Comparison of ENCODE assay signal across 9 mouse cellular contexts in the genomic region with DNA sequence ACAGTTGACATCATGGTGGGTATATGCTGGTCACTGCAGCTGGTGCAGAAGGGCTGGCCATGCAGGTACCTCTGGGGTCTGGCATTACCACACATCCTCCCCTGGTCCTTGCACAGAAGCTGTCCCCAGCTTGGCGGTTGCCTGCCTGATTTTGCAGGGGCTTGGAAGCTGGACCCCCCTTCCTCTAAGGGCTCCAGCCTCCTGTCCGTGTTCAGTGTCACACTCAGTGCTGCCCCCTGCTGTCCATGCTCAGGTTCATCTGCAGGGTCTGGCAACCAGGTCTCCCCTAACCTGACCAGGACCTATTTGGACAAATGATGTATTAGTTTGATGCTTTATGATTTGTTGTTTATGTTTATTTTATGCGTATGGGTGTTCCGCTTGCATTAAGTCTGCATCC. TPM values are rescaled to one million over a fixed set of nuclear protein-coding genes. Genes with fewer than 3 reads are reported as not detected.
A peak's percentile ranks its signal among the peaks of the same experiment; 100 is the strongest.
DNase-seq lines count a peak whose midpoint lies in the region; ATAC-seq and TF ChIP-seq lines count a peak whose summit lies in the region.
"Had no signal": no experiment of that assay in that cellular context is flagged by ENCODE, and none has a peak within 500 bp of the region (broad histone marks: within the 10 kb centered on the region; RNA-seq: fewer than 3 reads in every experiment).

No protein-coding gene starts in this region.

- H3K9me3 ChIP-seq in heart, postnatal 0 days (replicated peaks; ENCODE audit: control insufficient read depth, low read length): no peaks in the 10 kb centered on the region
- no peaks in the 10 kb centered on the region for H3K9me3 ChIP-seq in kidney, postnatal 0 days (replicated peaks; ENCODE audit: low read length)
- H3K9me3 ChIP-seq in midbrain, embryonic 11.5 days (ENCODE audit: control insufficient read depth, low read length): no peaks in the 10 kb centered on the region

- no peak overlapping the region for H3K9ac ChIP-seq in heart, postnatal 0 days (replicated peaks; ENCODE audit: low read depth, low read length)
- H3K9ac ChIP-seq in kidney, postnatal 0 days (ENCODE audit: low read depth, low read length): no peak overlapping the region
- H3K9ac ChIP-seq in midbrain, embryonic 11.5 days (ENCODE audit: low read length): no peak overlapping the region

- no peak for DNase-seq in heart, postnatal 0 days (ENCODE audit: low spot score)
- no peak for DNase-seq in heart, adult 9 months (ENCODE audit: low spot score in 2 of 2)
- DNase-seq in 3T3-L1 (ENCODE audit: low read depth, low spot score) (peak; percentile 73), MEL-GATA-1-ER (ENCODE audit: extremely low read depth, low read depth) (peak; percentile 39)
- peak; percentile 53 to 78 for DNase-seq in cerebellum, postnatal 14 days
- DNase-seq in kidney, postnatal 0 days (ENCODE audit: low spot score): peak; percentile 49
- peak; percentile 91 for DNase-seq in midbrain, embryonic 11.5 days (ENCODE audit: low spot score, missing footprints)
- DNase-seq in thymus, postnatal 10 days (ENCODE audit: low spot score in 2 of 2): peak; percentile 31 to 65

- peak; percentile 59 for TF ChIP-seq CTCF in heart, postnatal 0 days (IDR thresholded peaks at IDR 0.05; ENCODE audit: low read depth)
- peak; percentile 72 for TF ChIP-seq CTCF in kidney, postnatal 0 days (IDR thresholded peaks at IDR 0.05; ENCODE audit: low read depth)

- peaks cover 43% of the 10 kb centered on the region for H3K36me3 ChIP-seq in heart, postnatal 0 days (replicated peaks; ENCODE audit: control insufficient read depth, insufficient read depth, low read length)
- H3K36me3 ChIP-seq in kidney, postnatal 0 days (ENCODE audit: insufficient read depth, low read length): peaks cover 26% of the 10 kb centered on the region; the same call in 1 of the 2 replicates
- H3K36me3 ChIP-seq in midbrain, embryonic 11.5 days (ENCODE audit: control insufficient read depth, insufficient read depth, low read length): peaks cover 3% of the 10 kb centered on the region; the same call in 1 of the 2 replicates

- WGBS in heart, postnatal 0 days: 75% methylated on average over 4 of the region's 4 CpGs
- WGBS in kidney, postnatal 0 days: 71% methylated on average over 4 of the region's 4 CpGs
- WGBS in midbrain, embryonic 11.5 days: 68% methylated on average over 4 of the region's 4 CpGs

- H3K4me3 ChIP-seq in heart, postnatal 0 days (ENCODE audit: low read depth, low read length): no peak overlapping the region
- no peak overlapping the region for H3K4me3 ChIP-seq in kidney, postnatal 0 days (replicated peaks; ENCODE audit: low read depth, low read length)
- H3K4me3 ChIP-seq in midbrain, embryonic 11.5 days (ENCODE audit: low read depth, low read length): no peak overlapping the region

- no peak for ATAC-seq in heart, postnatal 0 days (ENCODE audit: insufficient read depth, low read depth)
- ATAC-seq in kidney, postnatal 0 days (replicated peaks; ENCODE audit: low FRiP score, low read depth): no peak; the same call in 1 of the 2 replicates
- ATAC-seq in midbrain, embryonic 11.5 days (ENCODE audit: low FRiP score): peak; percentile 62; the same call in 1 of the 2 replicates

- TF ChIP-seq EP300 in heart, postnatal 0 days (IDR thresholded peaks at IDR 0.05; ENCODE audit: low read depth): no peak

- H3K4me2 ChIP-seq in heart, postnatal 0 days (ENCODE audit: low read depth, low read length): no peak overlapping the region
- H3K4me2 ChIP-seq in kidney, postnatal 0 days (ENCODE audit: low read length): no peak overlapping the region
- no peak overlapping the region for H3K4me2 ChIP-seq in midbrain, embryonic 11.5 days

- H3K27me3 ChIP-seq in heart, postnatal 0 days (ENCODE audit: control insufficient read depth, insufficient read depth, low read length): no peaks in the 10 kb centered on the region
- H3K27me3 ChIP-seq in kidney, postnatal 0 days (ENCODE audit: insufficient read depth, low read length): no peaks in the 10 kb centered on the region
- peaks cover 7% of the 10 kb centered on the region for H3K27me3 ChIP-seq in midbrain, embryonic 11.5 days (ENCODE audit: control insufficient read depth, insufficient read depth, low read length)

- no peaks in the 10 kb centered on the region for H3K4me1 ChIP-seq in heart, postnatal 0 days (ENCODE audit: control insufficient read depth, insufficient read depth)
- no peaks in the 10 kb centered on the region for H3K4me1 ChIP-seq in kidney, postnatal 0 days (replicated peaks; ENCODE audit: insufficient read depth, low read length)
- H3K4me1 ChIP-seq in midbrain, embryonic 11.5 days (ENCODE audit: control insufficient read depth, insufficient read depth, low read length): no peaks in the 10 kb centered on the region

- no peak overlapping the region for H3K27ac ChIP-seq in heart, postnatal 0 days (ENCODE audit: low read depth)
- no peak overlapping the region for H3K27ac ChIP-seq in kidney, postnatal 0 days
- no peak overlapping the region for H3K27ac ChIP-seq in midbrain, embryonic 11.5 days (ENCODE audit: low read depth, low read length)
- H3K27ac ChIP-seq: macrophage had no signal

RNA-seq across cellular contexts. Expression of a gene that starts 15.2 kb away (rescaled TPM):
- 5.6 and 13.6 TPM in 2 replicates for total RNA-seq in heart, postnatal 0 days (2014; rRNA removed; ENCODE audit: low replicate concordance)
- polyA plus RNA-seq in heart, postnatal 0 days (2015; fragmentation: Nextera tagmentation; extraction: Ambion mirVana): 36.5 and 42.1 TPM in 2 replicates
- polyA plus RNA-seq in kidney, postnatal 0 days (2015; fragmentation: Nextera tagmentation; extraction: Ambion mirVana): 86.9 and 90.1 TPM in 2 replicates
- 129 and 143 TPM in 2 replicates for polyA plus RNA-seq in midbrain, embryonic 11.5 days (2014; fragmentation: Nextera tagmentation; extraction: Ambion mirVana)

RNA-seq across cellular contexts. Expression of a gene that starts 15.2 kb away (rescaled TPM):
- 6.4 and 15.3 TPM in 2 replicates for total RNA-seq in heart, postnatal 0 days (2014; rRNA removed; ENCODE audit: low replicate concordance)
- 4.4 TPM in 2 replicates for polyA plus RNA-seq in heart, postnatal 0 days (2015; fragmentation: Nextera tagmentation; extraction: Ambion mirVana)
- 8.4 and 8.6 TPM in 2 replicates for polyA plus RNA-seq in kidney, postnatal 0 days (2015; fragmentation: Nextera tagmentation; extraction: Ambion mirVana)
- 13.5 and 17.8 TPM in 2 replicates for polyA plus RNA-seq in midbrain, embryonic 11.5 days (2014; fragmentation: Nextera tagmentation; extraction: Ambion mirVana)

RNA-seq across cellular contexts. Expression of a gene that starts 24.6 kb away (rescaled TPM):
- 46.9 and 92.8 TPM in 2 replicates for total RNA-seq in heart, postnatal 0 days (2014; rRNA removed; ENCODE audit: low replicate concordance)
- 48.0 and 50.8 TPM in 2 replicates for polyA plus RNA-seq in heart, postnatal 0 days (2015; fragmentation: Nextera tagmentation; extraction: Ambion mirVana)
- polyA plus RNA-seq in kidney, postnatal 0 days (2015; fragmentation: Nextera tagmentation; extraction: Ambion mirVana): 105 and 108 TPM in 2 replicates
- 104 and 116 TPM in 2 replicates for polyA plus RNA-seq in midbrain, embryonic 11.5 days (2014; fragmentation: Nextera tagmentation; extraction: Ambion mirVana)

RNA-seq across cellular contexts. Expression of a gene that starts 40.4 kb away (rescaled TPM):
- total RNA-seq in heart, postnatal 0 days (2014; rRNA removed; ENCODE audit: low replicate concordance): not detected in 2 replicates
- not detected in 2 replicates for polyA plus RNA-seq in heart, postnatal 0 days (2015; fragmentation: Nextera tagmentation; extraction: Ambion mirVana)
- polyA plus RNA-seq in kidney, postnatal 0 days (2015; fragmentation: Nextera tagmentation; extraction: Ambion mirVana): not detected in 2 replicates
- polyA plus RNA-seq in midbrain, embryonic 11.5 days (2014; fragmentation: Nextera tagmentation; extraction: Ambion mirVana): 0.07 TPM in 1 of 2 replicates, not detected in the other
- polyA plus RNA-seq: macrophage had no signal

Comparison
In these comparisons a context has a peak if more than half of its experiments do, and no peak if none do; other contexts are left out.
1. DNase-seq: peak in 3T3-L1 (single experiment), MEL-GATA-1-ER (single experiment), cerebellum, postnatal 14 days (2 of 2), kidney, postnatal 0 days (single experiment), midbrain, embryonic 11.5 days (single experiment) and thymus, postnatal 10 days (2 of 2); none in heart, postnatal 0 days (single experiment) and heart, adult 9 months (0 of 2).